Mouse (Mus musculus) spleen, postnatal 14 days (tissue): ENCODE measurements around the gene Plpp4.

Experiments used
- DNase-seq, 2 experiments: peaks; one replicate each; pipeline ENCODE4 v3.0.0; 2021 to 2022; ENCODE audit warnings: low spot score in 2 of 2

Plpp4 gene

DNA sequence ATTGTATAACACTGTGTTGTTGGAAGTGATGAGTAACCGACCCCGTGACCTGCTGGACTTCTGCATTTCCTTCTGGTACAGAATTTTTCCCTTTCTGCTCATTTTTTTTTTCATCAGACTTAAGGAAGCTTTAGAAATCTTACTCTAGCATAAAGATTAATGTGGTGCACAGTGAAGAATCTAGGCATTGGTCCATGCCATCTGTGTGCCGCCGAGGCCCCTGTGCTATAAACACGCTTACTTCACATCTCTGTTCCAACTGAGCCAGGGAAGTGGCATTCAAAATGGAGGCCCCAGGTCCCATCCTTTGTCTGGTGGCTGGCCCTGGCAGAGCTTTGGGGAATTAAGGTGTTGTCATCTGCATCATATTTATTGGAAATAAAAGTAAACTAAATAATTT lies 44.8 kb downstream of the Plpp4 start:
- DNase-seq, result no peak

DNA sequence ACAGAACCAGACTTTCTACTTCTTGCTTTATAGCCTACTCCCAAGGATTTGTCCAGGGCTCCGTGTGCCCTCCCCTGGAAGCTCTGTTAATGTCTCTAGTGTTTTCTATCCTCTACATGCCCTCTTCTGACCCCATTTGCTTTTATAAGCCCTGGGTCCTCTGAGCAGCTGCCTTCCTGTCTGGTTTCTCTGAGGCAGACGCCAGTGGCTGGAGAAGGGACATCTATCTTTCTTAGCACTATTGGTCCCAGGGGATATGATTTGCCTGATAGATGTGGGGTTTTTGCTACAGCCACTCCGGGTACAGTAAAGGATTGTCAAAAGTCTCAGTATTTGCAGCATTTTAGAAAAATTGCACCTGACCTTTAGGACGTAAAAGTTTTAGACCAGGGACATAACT lies 46.5 kb downstream of the Plpp4 start:
- no peak for DNase-seq

DNA sequence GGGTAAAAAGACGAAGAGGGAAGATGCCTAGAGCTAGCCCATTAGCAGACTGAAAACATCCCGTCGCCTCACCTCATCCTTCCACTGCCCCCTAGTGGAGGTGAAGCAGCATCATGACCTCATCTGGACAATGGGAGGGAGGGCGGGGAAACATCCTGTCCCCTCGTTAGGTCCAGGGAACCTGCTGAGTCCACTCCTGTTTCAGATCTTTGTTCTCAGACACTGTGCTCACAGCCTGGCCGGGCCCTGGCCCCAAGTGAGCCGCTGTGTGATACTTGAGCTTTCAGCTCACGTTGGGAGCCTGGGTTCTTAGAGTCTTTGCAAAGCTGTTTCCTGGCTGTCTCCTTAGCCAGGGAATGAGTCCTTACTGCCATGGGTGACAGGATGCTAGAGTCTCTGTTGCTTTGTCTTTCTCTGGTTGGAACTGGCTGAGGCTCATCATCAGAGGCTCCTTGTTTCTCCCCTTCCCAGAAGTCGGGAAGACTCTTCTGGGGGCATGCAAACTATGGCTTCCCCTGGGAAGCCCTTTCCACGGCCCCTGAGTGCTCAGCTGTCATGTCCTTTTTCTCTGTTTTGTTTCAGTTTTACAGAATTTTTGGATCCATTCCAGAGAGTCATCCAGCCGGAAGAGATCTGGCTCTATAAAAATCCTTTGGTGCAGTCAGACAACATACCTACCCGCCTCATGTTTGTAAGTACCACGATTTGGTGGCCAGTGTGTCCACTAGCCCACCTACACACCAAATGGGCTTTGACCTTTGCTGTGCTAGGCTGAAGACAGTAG lies 50.4 kb downstream of the Plpp4 start:
- no peak for DNase-seq

DNA sequence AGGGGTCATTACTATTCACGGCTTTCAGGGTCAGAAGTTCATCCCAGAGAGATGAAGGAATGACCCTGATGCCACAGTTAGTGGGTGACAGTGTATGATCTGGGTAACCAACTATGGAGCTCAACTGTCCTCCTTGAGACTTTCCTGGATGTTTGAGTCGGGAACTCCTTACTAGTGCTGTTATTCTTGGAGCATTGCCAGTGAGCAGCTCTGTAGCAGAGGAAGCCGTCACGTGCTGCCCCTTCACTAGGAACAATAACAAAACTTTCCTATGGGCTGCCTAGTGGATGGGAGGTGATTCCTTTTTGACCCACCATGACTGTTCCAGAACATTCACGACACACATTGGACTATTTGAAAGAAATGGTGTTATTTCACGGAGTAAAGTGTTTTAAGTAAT lies 51.8 kb downstream of the Plpp4 start:
- DNase-seq, result no peak

DNA sequence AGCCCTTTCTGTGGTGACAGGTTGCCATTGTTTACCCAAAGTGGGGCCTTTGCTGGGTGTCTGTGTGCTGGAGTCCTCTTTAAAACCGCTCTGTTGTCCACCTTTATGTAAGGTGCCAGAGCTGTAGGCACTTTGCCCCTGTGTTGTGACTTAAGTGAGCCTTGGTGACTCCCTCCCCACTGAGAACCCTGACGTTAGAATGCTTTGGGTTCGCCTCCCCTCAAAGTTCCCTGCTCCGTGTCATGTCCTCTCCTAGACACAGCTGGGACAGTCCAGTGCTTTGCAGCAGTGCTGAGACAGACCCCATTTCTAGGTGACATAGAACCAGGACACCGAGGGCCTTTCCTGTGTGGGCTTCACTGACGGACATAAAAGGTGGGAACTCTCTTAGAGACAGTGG lies 55.7 kb downstream of the Plpp4 start:
- DNase-seq, result no peak

DNA sequence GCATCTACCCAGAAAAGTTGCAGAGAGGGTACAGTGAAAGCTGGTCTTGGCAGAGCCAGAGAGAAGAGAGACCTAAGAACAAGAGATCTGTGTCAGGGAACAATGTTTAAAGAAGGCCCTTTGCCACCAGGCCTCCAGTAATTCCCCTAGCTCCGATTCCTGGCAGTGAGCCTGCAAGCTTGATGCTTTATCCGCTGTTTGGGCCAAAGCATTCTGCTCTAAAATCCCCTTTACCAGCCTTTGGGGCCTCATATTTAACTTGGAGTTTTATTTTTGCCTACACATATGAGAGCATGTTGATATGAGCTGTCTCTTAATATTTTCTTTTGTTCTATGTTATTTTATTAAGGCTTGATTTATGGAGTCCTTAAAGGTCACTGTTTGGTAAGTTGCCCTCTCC lies 57.1 kb downstream of the Plpp4 start:
- DNase-seq, result no peak

DNA sequence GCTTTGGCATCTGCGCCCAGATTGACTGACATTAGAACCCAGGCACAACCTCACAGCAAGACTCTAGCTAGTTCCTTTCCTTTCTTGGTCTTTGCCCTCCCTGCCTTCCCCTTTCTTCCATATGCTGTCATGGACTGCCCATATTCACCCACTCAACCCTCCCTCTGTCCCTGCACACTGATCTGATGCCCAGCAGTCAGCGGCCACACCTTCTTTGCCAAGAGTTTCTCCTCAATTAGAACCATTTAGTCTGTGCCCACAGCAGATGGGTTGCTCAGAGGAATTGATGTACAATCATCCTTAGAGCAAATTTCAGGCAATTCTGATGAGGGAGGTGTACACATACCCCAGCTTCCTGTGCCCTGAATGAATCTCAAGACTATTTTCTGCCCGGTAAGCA lies 83.3 kb downstream of the Plpp4 start:
- no peak for DNase-seq

DNA sequence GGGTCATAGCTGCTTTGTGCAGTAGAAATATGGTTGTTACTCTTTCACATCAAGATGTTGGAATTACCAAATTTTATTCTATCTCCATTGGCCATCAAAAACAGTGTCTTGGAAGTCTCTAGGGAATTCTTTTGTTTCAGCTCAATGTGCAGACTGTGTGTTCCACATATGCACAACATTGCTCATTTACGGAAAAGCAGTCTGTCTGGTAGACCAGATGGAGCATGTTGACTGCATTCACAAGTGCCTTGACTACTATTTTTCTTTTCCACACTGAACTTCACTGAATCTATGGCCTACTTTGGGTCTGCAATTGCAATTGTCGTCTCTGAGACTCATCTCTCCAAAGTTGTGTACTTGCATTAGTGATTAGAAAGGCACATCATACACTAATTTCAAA lies 98.7 kb downstream of the Plpp4 start:
- no peak for DNase-seq

DNA sequence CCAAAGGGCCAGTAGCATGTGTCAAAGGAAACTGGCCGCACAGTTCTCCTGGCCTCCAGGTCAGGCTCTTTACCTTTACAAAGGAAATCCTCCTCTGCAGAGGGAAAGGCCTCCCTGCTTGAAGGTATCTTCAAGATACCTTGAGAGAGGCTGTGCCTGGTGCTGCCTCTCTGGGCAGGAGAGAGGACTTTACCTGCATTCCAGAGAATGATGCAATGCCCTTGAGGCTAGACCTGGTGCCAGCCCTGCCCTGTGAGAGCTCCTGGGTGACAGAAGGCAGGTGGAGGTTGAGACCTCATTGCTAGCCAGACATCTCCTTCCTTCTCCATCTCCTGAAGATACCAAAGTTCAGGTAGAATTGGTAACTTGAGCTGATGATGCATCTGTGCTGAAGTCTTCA lies 118.5 kb downstream of the Plpp4 start:
- DNase-seq, result no peak

DNA sequence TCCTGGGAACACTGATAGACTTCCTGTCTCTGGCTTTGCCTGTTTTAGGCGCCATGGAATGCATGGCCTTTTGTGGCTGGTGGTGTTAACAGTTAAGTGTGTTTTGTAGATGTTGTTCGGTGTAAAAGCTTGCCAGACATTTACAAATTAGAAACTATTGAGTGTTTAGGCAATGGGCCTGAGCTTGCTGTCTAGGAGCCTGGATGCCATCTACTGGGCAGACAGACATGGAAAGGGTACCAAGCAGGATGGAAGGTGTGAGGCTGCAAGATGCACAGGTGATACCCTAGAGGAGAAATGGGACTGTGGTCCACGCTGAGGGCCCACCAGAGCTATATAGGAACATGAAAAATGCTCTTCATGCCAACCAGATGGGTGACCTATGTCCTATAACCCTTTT lies 128.3 kb downstream of the Plpp4 start:
- DNase-seq, result no peak

DNA sequence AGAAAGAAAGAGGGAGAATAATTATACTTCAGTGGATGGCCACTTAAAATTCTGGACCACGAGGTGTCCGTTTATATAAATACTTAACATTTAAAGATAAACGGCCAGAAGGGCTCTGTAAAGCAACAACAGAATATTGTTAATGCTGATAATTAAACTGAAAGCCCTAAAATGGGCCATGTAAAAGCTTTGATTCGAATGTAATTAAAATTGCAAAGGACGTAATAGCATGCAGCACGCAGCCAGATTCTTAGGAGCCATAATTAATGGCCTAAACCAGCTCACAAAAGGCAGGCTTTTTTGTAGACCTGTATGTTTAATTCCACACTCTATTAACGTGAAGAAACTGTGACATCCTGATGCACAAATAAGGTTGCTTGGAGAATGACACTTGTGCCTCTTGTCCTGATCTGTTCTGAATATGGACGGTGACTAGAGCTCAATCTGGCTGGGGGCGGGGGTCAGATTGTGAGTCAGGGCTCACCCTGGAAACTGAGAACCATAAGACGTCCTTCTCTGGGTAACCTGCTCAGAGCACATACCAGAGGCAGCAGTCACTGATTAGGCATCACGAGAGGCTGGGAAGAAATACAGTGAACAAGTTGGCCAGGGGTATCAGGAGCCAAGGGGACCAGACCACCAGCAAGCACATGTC lies 136.1 kb downstream of the Plpp4 start:
- no peak for DNase-seq

DNA sequence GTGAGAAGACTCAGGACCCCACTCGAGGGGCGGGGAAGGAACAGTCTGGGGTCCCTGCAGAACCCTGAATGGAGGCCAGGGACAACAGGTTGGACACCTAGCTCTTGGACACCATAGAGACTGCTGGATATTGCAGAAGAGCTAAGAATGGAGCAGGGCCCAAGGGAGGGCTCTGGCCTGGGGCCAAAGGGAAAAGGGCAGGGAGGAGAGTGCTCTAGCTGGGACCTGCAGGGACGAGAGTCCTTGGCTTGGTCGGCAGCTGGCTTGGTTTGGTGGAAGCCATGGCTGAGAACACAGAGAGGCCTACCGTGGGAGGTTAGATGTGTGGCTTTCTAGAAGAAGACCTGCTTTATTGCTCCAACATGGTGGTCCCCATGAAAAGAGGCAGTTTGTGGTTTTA lies 139.7 kb downstream of the Plpp4 start:
- DNase-seq, result no peak

DNA sequence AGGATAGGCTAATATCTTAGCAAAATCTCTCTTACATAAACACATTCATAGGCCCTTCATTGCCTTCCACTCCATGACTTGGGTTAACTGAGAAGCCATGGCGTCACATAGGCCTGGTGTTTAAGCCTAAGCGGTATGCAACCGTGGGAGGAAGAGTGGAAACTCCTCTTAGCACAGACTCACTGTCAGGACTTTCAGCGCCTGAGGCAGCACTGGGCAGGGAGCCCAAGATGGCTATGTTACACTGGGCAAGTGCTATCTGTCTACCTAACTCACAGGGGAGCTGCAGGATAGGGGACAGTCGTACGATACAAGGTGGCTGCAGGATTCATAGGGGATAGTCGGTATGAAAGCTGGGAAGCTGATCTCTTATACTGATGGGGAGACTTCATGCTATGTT lies 142.2 kb downstream of the Plpp4 start:
- DNase-seq, result no peak

DNA sequence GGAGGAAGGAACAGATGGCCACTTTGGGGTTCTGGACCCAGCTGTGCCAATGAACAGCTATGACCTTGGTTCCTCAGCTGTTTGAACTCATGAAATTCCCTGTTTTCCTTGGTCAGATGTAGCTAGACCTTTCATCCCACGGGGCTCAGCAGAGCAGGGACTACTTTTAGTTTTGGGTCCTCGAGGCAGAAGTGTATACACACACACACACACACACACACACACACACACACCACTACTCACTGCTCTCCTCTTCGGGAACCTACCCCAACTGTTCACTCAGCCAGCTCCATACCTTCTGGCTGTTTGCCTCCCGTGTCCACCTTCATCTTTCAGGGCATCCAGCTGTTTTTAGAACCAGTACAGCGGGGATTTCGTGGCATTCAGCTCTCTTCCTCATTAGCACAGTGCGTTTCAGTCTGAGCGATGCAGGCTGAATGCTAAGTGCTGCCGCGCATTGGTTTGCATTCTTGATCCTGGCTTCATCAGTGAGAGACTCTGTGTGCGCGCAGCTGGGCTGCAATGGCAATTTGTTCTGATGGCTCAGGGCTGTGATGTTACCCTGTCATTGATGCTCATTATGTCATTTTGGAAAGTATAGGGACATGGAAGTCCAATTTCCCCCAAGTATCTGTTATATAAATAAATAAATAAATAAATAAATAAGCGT lies 146.0 kb downstream of the Plpp4 start:
- no peak for DNase-seq

DNA sequence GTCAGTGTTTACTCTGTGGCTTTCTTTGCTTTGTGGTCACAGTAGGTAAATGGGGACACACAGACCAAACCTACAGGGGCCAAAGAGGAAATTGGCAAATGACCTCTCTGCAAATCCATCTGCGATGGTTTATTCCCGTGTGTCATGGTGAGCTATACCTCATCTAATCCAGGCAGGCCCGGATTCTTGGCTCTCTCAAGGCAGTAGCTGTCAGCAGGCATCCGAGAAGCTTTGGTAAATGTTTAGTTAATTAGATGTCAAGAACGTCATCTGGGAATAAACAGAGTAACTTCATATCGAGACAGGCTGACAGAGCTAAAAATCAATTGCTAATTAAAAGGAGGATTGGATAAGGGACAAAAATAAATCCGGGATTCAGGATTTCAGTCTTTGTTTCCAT lies 149.2 kb downstream of the Plpp4 start:
- DNase-seq, result no peak

DNA sequence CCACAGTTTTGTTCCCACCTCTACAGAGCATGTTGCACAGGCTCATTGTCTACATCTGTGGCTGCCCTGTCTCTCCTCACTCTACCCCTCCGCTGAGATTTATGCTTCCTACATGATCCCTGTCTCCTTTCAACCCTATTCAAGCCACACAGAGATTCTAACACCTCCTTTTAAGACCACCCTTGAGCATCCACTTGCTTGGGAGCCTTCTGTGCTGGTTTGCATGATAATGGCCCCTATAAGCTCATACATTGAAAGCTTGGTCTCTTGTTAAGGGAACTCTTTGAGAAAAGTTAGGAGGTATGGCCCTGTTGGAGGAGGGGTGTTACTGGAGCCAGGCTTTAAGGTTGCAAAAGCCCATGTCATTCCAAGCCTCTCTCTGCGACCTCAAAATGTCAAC lies 155.9 kb downstream of the Plpp4 start:
- DNase-seq, result no peak

DNA sequence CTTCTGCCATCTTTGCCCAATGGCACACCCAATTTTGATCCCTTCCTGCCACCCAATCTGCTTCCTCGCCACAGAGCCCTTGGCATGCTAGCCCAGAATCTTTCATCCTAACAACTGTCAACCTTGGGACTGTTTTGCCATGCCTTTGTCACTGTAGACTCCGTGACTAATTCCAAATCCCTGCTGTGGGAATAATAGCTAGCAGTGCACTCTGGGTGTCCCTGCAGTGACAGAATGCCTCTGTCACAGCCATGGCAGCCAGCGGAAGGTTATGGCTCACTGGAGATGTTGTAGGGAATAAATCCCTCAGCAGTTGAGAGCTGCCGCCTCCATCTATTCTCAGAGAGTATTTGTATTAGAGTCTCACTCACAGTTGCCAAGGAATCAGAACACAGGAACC lies 158.3 kb downstream of the Plpp4 start:
- DNase-seq, result no peak

DNA sequence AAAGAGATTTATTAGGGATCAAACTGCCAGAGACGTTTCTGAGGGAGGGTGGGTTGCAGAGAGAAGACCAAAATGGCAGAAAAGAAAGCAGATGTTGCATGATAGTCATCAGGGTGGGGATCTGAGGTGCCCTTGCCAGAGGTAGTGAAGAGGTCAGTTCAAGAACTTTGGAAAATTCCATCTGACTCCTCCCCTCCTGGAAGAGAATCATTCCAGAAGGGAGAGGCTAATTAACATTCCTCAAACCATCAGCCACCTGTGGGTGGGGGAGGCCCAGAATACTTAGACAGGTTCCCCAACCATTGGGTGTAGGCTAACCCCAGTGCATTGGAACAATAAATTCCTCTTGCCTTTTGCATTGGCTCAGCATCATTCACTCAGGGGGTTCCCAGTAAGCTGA lies 164.3 kb downstream of the Plpp4 start:
- no peak for DNase-seq

DNA sequence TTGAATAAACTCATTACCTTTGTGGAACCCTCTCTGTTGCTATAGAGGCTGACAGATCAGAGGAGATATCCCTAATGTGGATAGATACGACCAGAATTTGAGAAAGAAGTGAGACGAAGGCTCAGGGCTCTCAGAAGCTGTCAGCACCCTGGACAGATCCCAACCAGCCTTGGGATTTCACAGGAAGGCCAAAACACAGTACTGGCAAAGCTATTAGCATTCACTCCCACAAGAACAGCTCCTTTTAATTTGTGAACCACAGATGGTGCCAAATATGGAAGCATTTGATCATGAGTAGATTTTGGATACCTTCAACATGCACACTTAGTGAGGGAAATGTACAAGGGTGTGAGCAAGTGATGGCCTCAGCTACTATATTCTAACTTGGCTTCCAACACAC lies 168.7 kb downstream of the Plpp4 start:
- no peak for DNase-seq

DNA sequence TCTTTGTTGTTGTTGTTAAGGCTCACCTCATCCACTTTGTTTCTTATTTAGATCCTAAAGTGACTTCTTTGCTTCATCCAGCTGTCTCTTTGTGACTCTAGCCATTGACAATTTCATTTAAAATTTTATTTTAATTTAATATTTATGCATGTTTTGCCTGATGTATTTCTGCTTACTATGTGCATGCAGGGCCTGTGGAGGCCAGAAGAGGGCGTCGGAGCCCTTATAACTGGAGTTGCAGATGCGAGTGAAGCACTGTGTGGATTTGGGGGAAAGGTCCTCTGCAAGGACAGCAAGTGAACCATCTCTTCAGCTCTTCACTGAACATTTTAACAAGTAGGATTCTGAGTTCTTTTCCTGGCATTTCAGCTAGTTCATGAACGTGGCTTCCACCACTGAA lies 172.0 kb downstream of the Plpp4 start:
- DNase-seq, result no peak

DNA sequence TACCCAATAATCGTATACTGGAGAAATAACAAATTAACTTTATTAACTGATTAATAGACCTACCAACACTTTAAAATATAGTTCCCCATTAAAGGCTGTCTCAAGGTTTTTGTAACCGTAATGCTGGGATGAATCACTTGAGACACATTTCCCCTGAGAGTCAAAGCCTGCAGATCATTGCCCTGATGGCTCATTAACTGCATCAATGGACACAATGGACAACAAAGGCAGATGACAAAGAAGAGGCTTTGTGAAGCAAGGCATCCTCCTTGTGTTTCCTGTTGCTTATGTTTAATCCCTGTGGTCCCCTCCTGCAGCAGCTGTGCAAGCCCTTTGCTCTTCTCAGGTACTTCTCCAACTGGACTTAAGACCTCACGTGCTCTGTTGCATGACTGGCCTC lies 173.1 kb downstream of the Plpp4 start:
- DNase-seq, result no peak
